Mouse (Mus musculus): ENCODE measurements at regions not wholly inside any gene's neighbourhood (a gene's known extent, or its start where the extent isn't known, plus 50 kb on each side); places are given as distances from the start of the nearest gene placed in this dataset.

- ATAC-seq (ENCODE audit: insufficient number of reproducible peaks, low FRiP score, low TSS enrichment), result no peak
These were observed 666.6 kb upstream of the Zeb2 start for GRCm38 (mm10) chr2:45783634-45784412.

GRCm38 (mm10) chr2:45777466-45777865 lies 660.3 kb upstream of the Zeb2 start:
- no peak for ATAC-seq (ENCODE audit: insufficient number of reproducible peaks, low FRiP score, low TSS enrichment)

GRCm38 (mm10) chr2:45776485-45777135 lies 659.4 kb upstream of the Zeb2 start:
- no peak; the same call in 1 of the 2 replicates for ATAC-seq (ENCODE audit: insufficient number of reproducible peaks, low FRiP score, low TSS enrichment)

- no peak for ATAC-seq (ENCODE audit: insufficient number of reproducible peaks, low FRiP score, low TSS enrichment)
These were observed 658.5 kb upstream of the Zeb2 start for GRCm38 (mm10) chr2:45775691-45776090.

GRCm38 (mm10) chr2:45774416-45774815 lies 657.2 kb upstream of the Zeb2 start:
- no peak for ATAC-seq (ENCODE audit: insufficient number of reproducible peaks, low FRiP score, low TSS enrichment)

- no peak for ATAC-seq (ENCODE audit: insufficient number of reproducible peaks, low FRiP score, low TSS enrichment)
These were observed 640.0 kb upstream of the Zeb2 start for GRCm38 (mm10) chr2:45757176-45757575.

- ATAC-seq (ENCODE audit: insufficient number of reproducible peaks, low FRiP score, low TSS enrichment), result no peak
These were observed 639.2 kb upstream of the Zeb2 start for GRCm38 (mm10) chr2:45756395-45756794.

- no peak for ATAC-seq (ENCODE audit: insufficient number of reproducible peaks, low FRiP score, low TSS enrichment)
These were observed 634.6 kb upstream of the Zeb2 start for GRCm38 (mm10) chr2:45751746-45752145.

GRCm38 (mm10) chr2:45749379-45749778 lies 632.2 kb upstream of the Zeb2 start:
- ATAC-seq (ENCODE audit: insufficient number of reproducible peaks, low FRiP score, low TSS enrichment), result no peak

GRCm38 (mm10) chr2:45747263-45748236 lies 630.4 kb upstream of the Zeb2 start:
- no peak for ATAC-seq (ENCODE audit: insufficient number of reproducible peaks, low FRiP score, low TSS enrichment)

GRCm38 (mm10) chr2:45746606-45747005 lies 629.4 kb upstream of the Zeb2 start:
- ATAC-seq (ENCODE audit: insufficient number of reproducible peaks, low FRiP score, low TSS enrichment), result no peak

- no peak for ATAC-seq (ENCODE audit: insufficient number of reproducible peaks, low FRiP score, low TSS enrichment)
These were observed 619.1 kb upstream of the Zeb2 start for GRCm38 (mm10) chr2:45736278-45736677.

- ATAC-seq (ENCODE audit: insufficient number of reproducible peaks, low FRiP score, low TSS enrichment), result no peak
These were observed 596.8 kb upstream of the Zeb2 start for GRCm38 (mm10) chr2:45713997-45714396.

- no peak for ATAC-seq (ENCODE audit: insufficient number of reproducible peaks, low FRiP score, low TSS enrichment)
These were observed 589.8 kb upstream of the Zeb2 start for GRCm38 (mm10) chr2:45707026-45707425.

GRCm38 (mm10) chr2:45702511-45702910 lies 585.3 kb upstream of the Zeb2 start:
- ATAC-seq (ENCODE audit: insufficient number of reproducible peaks, low FRiP score, low TSS enrichment), result no peak

GRCm38 (mm10) chr2:45700578-45700977 lies 583.4 kb upstream of the Zeb2 start:
- no peak for ATAC-seq (ENCODE audit: insufficient number of reproducible peaks, low FRiP score, low TSS enrichment)

GRCm38 (mm10) chr2:45693291-45694020 lies 576.3 kb upstream of the Zeb2 start:
- no peak for ATAC-seq (ENCODE audit: insufficient number of reproducible peaks, low FRiP score, low TSS enrichment)

- ATAC-seq (ENCODE audit: insufficient number of reproducible peaks, low FRiP score, low TSS enrichment), result no peak
These were observed 575.6 kb upstream of the Zeb2 start for GRCm38 (mm10) chr2:45692819-45693218.

GRCm38 (mm10) chr2:45688996-45689395 lies 571.8 kb upstream of the Zeb2 start:
- ATAC-seq (ENCODE audit: insufficient number of reproducible peaks, low FRiP score, low TSS enrichment), result no peak

- ATAC-seq (ENCODE audit: insufficient number of reproducible peaks, low FRiP score, low TSS enrichment), result no peak
These were observed 564.1 kb upstream of the Zeb2 start for GRCm38 (mm10) chr2:45681251-45681650.
